Mouse (Mus musculus): ENCODE results near the gene Ctxn1.

Ctxn1 gene

DNA sequence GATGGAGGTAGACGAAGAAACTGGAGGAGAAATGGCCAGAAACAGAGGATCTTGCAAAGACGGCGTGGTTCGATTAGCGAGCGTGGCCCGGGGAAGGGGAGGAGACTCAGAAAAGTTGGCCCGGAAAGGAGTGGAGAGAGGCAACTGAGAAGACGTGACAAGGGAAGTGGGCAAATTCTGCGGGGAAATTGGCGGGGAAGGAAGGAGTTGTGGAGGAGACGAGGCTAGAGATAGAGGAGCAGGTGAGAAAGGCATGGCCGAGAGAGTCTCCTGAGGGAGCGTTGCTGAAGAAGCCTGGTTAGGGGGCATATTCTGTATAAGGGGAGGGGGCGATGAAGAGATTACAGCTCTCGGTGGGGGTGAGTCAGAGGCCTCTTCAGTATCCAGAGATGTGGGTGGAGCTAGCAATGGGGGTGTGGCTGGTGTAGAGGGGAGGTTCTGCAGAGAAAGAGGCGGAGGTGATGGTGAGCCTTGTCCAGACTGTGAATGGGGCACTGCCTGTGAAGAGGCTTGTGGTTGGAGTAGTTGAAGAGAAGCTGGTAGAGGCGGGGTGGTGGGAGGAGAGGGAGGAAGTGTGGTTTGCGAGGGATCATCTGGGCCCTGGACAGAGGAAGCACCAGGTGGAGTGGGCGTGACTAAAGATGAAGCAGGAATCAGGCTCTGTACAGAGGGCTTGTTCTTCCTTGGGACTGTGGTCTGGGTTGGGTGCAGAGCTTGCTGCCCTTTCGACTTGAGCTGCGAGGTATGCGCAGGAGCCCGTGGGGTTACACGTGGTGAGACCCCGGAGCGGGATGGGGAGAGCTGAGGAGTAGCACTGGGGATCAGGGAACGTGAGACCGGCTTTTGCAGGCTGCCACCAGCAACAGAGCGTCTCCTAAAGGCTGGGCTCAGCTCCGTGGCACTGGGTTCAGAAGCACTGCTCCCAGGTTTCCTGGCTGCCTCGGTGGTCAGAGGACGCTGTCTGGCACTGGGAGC, 44.8 kb downstream of the Ctxn1 start:
- peak; percentile 54 to 65 for DNase-seq (ENCODE audit: low spot score in 2 of 2)

DNA sequence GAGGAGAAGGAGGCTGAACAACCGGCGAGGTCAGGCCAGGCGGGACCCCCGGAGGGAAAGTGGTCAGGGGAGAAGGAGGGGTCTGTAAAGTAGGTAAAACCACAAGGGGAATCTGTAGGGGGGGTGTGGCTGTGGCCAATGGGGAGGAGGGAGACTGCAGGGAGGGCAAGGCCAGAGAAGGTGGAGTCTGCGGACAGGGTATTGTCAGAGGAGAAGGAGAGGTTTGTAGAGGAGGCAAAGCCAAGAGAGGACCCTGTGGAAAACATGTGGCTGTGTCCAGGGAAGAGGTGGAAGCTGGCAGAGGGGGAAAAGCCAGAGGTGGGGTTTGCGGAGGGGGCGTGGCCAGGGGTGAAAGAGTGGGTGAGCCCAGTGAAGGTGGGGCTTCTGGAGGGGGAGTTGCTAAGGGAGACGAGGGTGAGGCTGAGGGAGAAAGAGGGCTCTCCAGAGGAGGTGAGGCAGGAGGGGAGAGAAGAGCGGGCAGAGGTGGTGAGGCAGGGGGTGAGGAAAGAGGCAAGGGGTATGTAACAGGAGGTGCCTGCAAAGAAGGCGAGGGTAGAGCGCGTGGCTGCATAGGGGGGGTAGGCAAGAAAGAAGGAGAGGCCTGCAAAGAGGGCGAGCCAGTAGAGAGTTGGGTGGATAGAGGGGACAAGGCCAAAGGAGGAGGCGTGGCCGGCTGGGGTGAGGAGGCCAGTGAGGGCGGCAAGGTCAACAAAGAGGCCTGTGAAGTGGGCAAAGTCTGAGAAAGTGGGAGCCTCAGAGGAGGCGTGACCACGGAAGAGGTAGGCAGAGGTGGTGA, 45.7 kb downstream of the Ctxn1 start:
- DNase-seq (ENCODE audit: low spot score in 2 of 2), result peak; percentile 59 to 75

- DNase-seq (ENCODE audit: low spot score in 2 of 2), result no peak
Measured at GRCm38 (mm10) chr8:4212809-4213209, 46.3 kb downstream of the Ctxn1 start.

GRCm38 (mm10) chr8:4211097-4211496, 48.0 kb downstream of the Ctxn1 start:
- no peak for DNase-seq (ENCODE audit: low spot score in 2 of 2)

All from urinary bladder, postnatal 4 days (tissue).